Mouse (Mus musculus) brain, embryonic 14.5 days (tissue): ENCODE data around the gene Astl.

Experiments used
- CTCF ChIP-seq: fragments of 200-500 bp; IDR thresholded peaks from 2 replicates; pipeline ENCODE4 v1.5.1; 2012; ENCODE audit warnings: inconsistent platforms, mild to moderate bottlenecking, moderate library complexity, borderline replicate concordance; ENCODE audit not compliant: insufficient read depth, insufficient read length; ENCODE audit errors: extremely low read depth
- POLR2A ChIP-seq: fragments of 200-500 bp; IDR thresholded peaks from 2 replicates; pipeline ENCODE4 v1.6.1; 2012; ENCODE audit warnings: mild to moderate bottlenecking, inconsistent platforms, borderline replicate concordance; ENCODE audit not compliant: poor library complexity, insufficient read depth, insufficient read length, severe bottlenecking; ENCODE audit errors: extremely low read depth

DNA sequence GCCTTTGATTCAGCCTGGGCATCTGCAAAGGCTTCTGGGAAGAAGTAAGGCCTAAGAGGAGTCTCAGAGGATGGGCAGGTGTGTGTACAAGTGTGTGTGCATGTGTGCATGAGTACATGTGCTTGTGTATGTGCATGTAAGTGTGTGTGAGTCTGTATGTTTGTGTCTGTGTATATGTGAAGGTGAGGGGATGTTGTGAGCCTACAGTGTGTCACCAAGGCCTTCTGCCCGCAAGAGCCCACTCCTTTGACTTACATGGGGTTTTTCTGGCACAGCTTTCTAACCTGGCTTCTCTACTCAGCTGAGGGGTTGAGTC is 23.3 kb upstream of the Astl start:
- no peak for TF ChIP-seq CTCF
- no peak for TF ChIP-seq POLR2A
